Mouse (Mus musculus) telencephalon, adult 2 months (tissue): Measurements from ENCODE around the gene Tnfaip8l2.

Experiments
- DNase-seq: peaks from one replicate; pipeline ENCODE4 v3.0.0-alpha.2; 2011; ENCODE audit warnings: low read depth, low spot score

Tnfaip8l2 gene

GRCm38 (mm10) chr3:95141952-95142616 lies at the start of gene Tnfaip8l2:
TSS of gene Tnfaip8l2 (minus strand) at chr3:95142360.
- DNase-seq: no peak

DNA sequence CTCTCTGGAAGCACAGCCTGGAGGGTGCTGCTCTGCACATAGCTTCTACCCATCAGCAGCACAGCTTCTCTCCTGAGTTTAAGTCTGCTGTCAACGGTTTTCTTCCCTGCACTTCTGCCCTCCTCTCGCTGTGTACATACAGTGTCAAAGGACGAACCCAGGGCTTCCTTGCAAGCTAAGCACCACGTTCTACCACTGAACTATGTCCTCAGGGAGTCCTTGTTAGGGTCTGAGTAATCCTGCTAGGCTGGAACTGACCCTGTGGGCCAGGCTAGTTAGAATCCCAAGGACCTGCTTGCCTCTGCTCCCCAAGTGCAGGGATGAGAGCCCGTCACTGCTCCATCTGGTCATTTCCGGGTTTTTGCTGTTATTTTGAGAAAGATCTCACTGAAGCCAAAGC lies 44.7 kb upstream of the Tnfaip8l2 start:
- no peak for DNase-seq

GRCm38 (mm10) chr3:95186100-95186499 lies 43.9 kb upstream of the Tnfaip8l2 start:
- no peak for DNase-seq

- no peak for DNase-seq
These were observed 42.8 kb upstream of the Tnfaip8l2 start for GRCm38 (mm10) chr3:95184796-95185577.

GRCm38 (mm10) chr3:95181841-95182240 lies 39.7 kb upstream of the Tnfaip8l2 start:
- no peak for DNase-seq

DNA sequence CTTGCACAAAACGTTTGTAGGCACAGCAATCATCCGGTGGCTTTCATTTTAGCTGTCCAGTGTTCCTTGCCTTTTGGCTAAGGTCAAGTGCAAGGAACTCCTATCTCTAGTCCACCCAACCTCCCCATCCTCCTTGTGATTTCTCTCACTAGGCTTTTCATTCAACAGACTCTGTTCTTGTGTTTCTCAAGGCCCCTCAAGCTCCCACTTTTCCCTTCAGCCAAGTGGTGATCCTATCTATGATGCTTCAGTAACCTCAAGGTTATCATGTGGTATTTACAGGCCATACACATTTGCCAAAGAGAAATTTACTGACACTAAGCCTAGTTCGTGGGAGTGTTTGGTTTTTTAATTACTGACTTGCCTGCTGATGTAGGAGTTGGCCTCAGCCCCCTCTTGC lies 37.7 kb upstream of the Tnfaip8l2 start:
- no peak for DNase-seq

DNA sequence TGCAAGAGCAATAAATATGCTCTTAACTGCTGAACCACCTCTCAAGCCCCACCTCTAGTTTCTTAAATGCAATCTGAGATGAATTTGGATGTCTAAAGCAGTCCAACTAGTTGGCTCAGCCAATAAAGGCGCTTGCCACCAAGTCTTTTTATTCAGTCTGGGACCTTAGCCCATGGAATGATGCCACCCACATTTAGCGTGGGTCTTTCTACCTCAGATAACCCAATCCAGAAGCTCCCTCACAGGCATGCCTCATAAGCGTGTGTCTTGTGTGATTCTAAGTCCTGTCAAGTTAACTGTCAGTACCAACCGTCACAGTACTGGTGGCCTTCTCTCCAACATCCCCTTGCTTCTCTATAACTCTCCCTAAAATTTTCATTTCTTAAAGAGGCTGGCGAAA lies 36.8 kb upstream of the Tnfaip8l2 start:
- no peak for DNase-seq

DNA sequence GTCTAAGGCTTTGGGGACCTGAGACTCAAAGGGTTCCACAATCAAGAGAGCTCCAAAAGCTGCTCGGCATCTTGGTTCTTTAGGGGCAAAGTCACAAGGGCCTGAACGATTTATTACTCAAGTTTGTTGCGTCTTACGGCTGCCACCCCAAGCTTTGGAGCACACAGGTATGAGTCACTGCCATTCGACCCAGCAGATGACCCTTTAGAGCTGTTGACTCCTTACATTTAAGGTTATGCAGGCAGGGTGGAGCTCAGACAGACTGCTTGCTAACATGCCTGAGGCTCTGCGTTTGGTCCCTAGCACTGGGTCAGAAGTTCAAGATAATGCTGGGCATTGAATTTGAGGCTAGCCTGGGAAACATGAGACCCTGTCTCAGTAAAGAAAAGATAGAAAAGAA lies 35.4 kb upstream of the Tnfaip8l2 start:
- DNase-seq: no peak

GRCm38 (mm10) chr3:95176500-95176899 lies 34.3 kb upstream of the Tnfaip8l2 start:
- no peak for DNase-seq

DNA sequence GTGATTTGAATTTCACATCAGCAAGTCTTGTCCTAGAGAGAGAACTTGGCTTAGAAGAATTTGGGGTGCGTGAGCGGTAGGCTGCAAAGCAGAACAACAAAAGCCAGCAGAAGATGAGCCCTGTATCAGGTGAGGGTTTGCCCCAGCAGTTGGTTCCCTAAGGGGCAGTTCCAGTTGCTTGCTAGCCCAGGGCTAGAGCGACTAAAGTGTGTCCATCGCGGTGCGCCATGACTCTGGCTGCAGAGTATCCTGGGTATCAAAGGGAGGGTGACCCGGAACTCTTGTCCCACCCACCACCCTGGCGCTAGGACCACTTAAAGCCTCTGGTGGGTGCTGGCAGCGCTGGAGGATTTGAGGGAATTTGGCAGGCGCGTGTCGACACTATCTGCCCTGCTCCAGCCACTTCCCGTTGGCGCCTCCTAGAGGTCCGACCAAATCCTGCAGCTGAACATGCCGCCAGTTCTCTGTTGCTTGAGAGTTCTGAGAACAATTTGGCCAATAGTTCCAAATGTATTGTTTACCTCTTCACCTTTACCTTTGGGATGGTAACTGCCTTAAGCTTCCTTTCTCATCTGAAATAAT lies 31.9 kb upstream of the Tnfaip8l2 start:
- DNase-seq: no peak

GRCm38 (mm10) chr3:95173256-95173949 lies 31.2 kb upstream of the Tnfaip8l2 start:
- no peak for DNase-seq

DNA sequence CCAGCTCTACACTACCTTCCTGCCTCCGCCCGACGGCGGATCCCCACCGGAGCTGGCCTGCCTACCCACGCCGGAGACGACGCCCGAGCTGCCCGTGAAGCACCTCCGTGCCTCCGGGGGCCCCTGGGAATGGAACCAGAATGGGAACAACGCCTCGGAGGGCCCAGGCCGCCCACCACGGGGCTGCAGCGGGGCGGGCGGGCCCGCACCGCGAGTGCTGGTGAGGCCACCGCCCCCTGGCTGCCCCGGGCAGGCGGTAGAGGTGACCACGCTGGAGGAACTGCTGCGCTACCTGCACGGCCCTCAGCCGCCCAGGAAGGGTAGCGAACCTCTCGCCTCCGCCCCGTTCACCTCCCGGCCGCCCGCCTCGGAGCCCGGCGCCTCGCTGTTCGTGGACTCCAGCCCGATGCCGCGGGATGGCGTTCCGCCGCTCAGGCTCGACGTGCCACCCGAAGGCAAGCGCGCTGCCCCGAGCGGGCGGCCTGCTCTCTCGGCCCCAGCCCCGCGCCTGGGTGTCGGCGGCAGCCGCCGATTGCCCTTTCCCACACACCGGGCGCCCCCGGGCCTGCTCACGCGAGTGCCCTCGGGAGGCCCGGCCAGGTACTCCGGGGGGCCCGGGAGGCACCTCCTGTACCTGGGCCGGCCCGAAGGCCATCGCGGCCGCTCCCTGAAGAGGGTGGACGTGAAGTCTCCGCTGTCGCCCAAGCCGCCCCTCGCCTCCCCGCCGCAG lies 30.5 kb upstream of the Tnfaip8l2 start:
- no peak for DNase-seq

- DNase-seq: no peak
These were observed 28.9 kb upstream of the Tnfaip8l2 start for GRCm38 (mm10) chr3:95171105-95171504.

- DNase-seq: no peak
These were observed 27.8 kb upstream of the Tnfaip8l2 start for GRCm38 (mm10) chr3:95169996-95170395.

GRCm38 (mm10) chr3:95164840-95165239 lies 22.7 kb upstream of the Tnfaip8l2 start:
- no peak for DNase-seq

DNA sequence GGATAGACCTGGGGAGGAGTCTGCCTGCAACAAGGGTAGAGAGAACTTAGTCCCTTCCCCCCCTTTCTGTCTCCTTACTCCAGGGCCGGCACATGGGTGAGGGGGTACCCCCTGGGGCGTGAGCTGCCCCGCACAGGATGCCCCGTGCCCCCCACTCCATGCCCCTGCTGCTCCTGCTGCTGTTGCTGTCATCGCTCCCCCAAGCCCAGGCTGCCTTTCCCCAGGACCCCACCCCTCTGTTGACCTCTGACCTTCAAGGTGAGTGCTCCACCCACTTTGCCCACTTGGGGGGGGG lies 22.0 kb upstream of the Tnfaip8l2 start:
- DNase-seq: no peak

GRCm38 (mm10) chr3:95163419-95164255 lies 21.5 kb upstream of the Tnfaip8l2 start:
- DNase-seq: no peak

- no peak for DNase-seq
These were observed 20.1 kb upstream of the Tnfaip8l2 start for GRCm38 (mm10) chr3:95162345-95162628.

- DNase-seq: no peak
These were observed 19.6 kb upstream of the Tnfaip8l2 start for GRCm38 (mm10) chr3:95161618-95162344.

- no peak for DNase-seq
These were observed 18.9 kb upstream of the Tnfaip8l2 start for GRCm38 (mm10) chr3:95161041-95161551.
